Mouse (Mus musculus) small intestine, adult 2 months (tissue): ENCODE results near the gene Grin2b. TPM values are rescaled to one million over a fixed set of nuclear protein-coding genes. Genes with fewer than 3 reads are reported as not detected.
"Not testable (repeated sequence)": the region's sequence is repeated elsewhere in the genome, so short reads cannot be mapped to it uniquely, and the experiment has no call there.

Experiments
- H3K27ac ChIP-seq: fragments of 200-500 bp; 2 replicates; pipeline ENCODE4 v1.5.1; 2012; ENCODE audit warnings: low read depth, low read length, control low read depth, inconsistent platforms; ENCODE audit not compliant: insufficient read depth
- H3K27me3 ChIP-seq: fragments of 200-500 bp; 2 replicates; pipeline ENCODE4 v1.6.1; 2012; ENCODE audit warnings: mild to moderate bottlenecking, moderate library complexity, low read length, inconsistent platforms; ENCODE audit not compliant: control insufficient read depth, insufficient read depth
- H3K36me3 ChIP-seq: fragments of 200-500 bp; 2 replicates; pipeline ENCODE4 v1.6.1; 2012; ENCODE audit warnings: mild to moderate bottlenecking, low read length, control low read depth, inconsistent platforms; ENCODE audit not compliant: control insufficient read depth, insufficient read depth
- H3K4me1 ChIP-seq: fragments of 200-500 bp; 2 replicates; pipeline ENCODE4 v1.6.1; 2012; ENCODE audit warnings: low read length, inconsistent platforms, mixed read lengths; ENCODE audit not compliant: control insufficient read depth, insufficient read depth, insufficient read length
- H3K4me3 ChIP-seq: fragments of 200-500 bp; 2 replicates; pipeline ENCODE4 v1.5.1; 2012; ENCODE audit warnings: low read depth, mild to moderate bottlenecking, control low read depth, inconsistent platforms, low read length, moderate library complexity
- CTCF ChIP-seq: fragments of 200-500 bp; IDR thresholded peaks from 2 replicates; pipeline ENCODE4 v1.5.1; 2012; ENCODE audit warnings: low read depth, mild to moderate bottlenecking, control low read depth, inconsistent platforms, low read length, moderate library complexity, mixed read lengths; ENCODE audit not compliant: insufficient replicate concordance, insufficient read length; ENCODE audit errors: extremely low read depth
- POLR2A ChIP-seq: fragments of 200-500 bp; IDR thresholded peaks from 2 replicates; pipeline ENCODE4 v1.6.1; 2012; ENCODE audit warnings: low read depth, mild to moderate bottlenecking, control low read depth, inconsistent platforms, low read length, moderate library complexity
- whole genome bisulfite sequencing: fragments of 180-500 bp; shearing (Covaris S2); methylation state at CpG from one replicate; pipeline ENCODE4 v1.1.7; 2018; 5-methylcytosine and 5-hydroxymethylcytosine counted together
- polyA plus RNA-seq: library from polyadenylated mRNA; depleted of rRNA; stranded (reverse); fragments of >200 nt; gene quantifications from 2 replicates; pipeline ENCODE4 v1.2.3, GENCODE M21; 2012

Gene Grin2b
- polyA plus RNA-seq, 1 experiment, result not detected

- TF ChIP-seq CTCF (no peak), POLR2A (no peak)
- Histone ChIP-seq H3K4me1 (no peaks in the 10 kb centered on the region), H3K4me3 (no peak overlapping the region), H3K27ac (no peak overlapping the region), H3K27me3 (no peaks in the 10 kb centered on the region), H3K36me3 (no peaks in the 10 kb centered on the region)
- 84% methylated on average over 2 of the region's 2 CpGs for WGBS
These were observed 451.6 kb downstream of the Grin2b start for GRCm38 (mm10) chr6:135721706-135722105.

GRCm38 (mm10) chr6:135714906-135715305 lies 458.4 kb downstream of the Grin2b start:
- H3K27ac ChIP-seq, result no peak overlapping the region
- TF ChIP-seq POLR2A, result no peak
- no peak for TF ChIP-seq CTCF
- no peaks in the 10 kb centered on the region for H3K27me3 ChIP-seq
- H3K4me3 ChIP-seq, result no peak overlapping the region
- no peaks in the 10 kb centered on the region for H3K4me1 ChIP-seq
- H3K36me3 ChIP-seq, result no peaks in the 10 kb centered on the region
- WGBS, result 74% methylated on average over 4 of the region's 4 CpGs

- TF ChIP-seq POLR2A, result no peak
- TF ChIP-seq CTCF, result no peak
- H3K36me3 ChIP-seq, result no peaks in the 10 kb centered on the region
- H3K27ac ChIP-seq, result no peak overlapping the region
- no peaks in the 10 kb centered on the region for H3K27me3 ChIP-seq
- no peak overlapping the region for H3K4me3 ChIP-seq
- no peaks in the 10 kb centered on the region for H3K4me1 ChIP-seq
- WGBS, result 65% methylated on average over 1 of the region's 1 CpGs
These were observed 459.1 kb downstream of the Grin2b start for GRCm38 (mm10) chr6:135714236-135714635.

GRCm38 (mm10) chr6:135713716-135714115 lies 459.6 kb downstream of the Grin2b start:
- WGBS, result 73% methylated on average over 8 of the region's 8 CpGs
- Histone ChIP-seq H3K36me3 (no peaks in the 10 kb centered on the region), H3K27me3 (no peaks in the 10 kb centered on the region), H3K27ac (no peak overlapping the region), H3K4me3 (no peak overlapping the region), H3K4me1 (no peaks in the 10 kb centered on the region)
- TF ChIP-seq POLR2A (no peak), CTCF (no peak)

GRCm38 (mm10) chr6:135706850-135707522 lies 466.3 kb downstream of the Grin2b start:
- not testable (repeated sequence) for H3K36me3 ChIP-seq, H3K27me3 ChIP-seq, H3K27ac ChIP-seq, H3K4me3 ChIP-seq, H3K4me1 ChIP-seq
- 77% methylated on average over 6 of the region's 6 CpGs for WGBS

- no peak for TF ChIP-seq POLR2A
- TF ChIP-seq CTCF, result no peak
- Histone ChIP-seq H3K27me3 (no peaks in the 10 kb centered on the region), H3K4me3 (no peak overlapping the region), H3K27ac (no peak overlapping the region), H3K36me3 (no peaks in the 10 kb centered on the region), H3K4me1 (no peaks in the 10 kb centered on the region)
- WGBS, result 36% methylated on average over 2 of the region's 2 CpGs
These were observed 469.7 kb downstream of the Grin2b start for GRCm38 (mm10) chr6:135703655-135704054.

- Histone ChIP-seq H3K4me1 (no peaks in the 10 kb centered on the region), H3K27ac (no peak overlapping the region), H3K27me3 (no peaks in the 10 kb centered on the region), H3K36me3 (no peaks in the 10 kb centered on the region), H3K4me3 (no peak overlapping the region)
- 60% methylated on average over 3 of the region's 3 CpGs for WGBS
- no peak for TF ChIP-seq POLR2A
- TF ChIP-seq CTCF, result no peak
These were observed 471.9 kb downstream of the Grin2b start for GRCm38 (mm10) chr6:135701361-135701760.
